Mouse (Mus musculus) midbrain, embryonic 14.5 days (tissue): ENCODE measurements around the gene Tbc1d23. TPM values are rescaled to one million over a fixed set of nuclear protein-coding genes. Genes with fewer than 3 reads are reported as not detected.

Experiments
- ATAC-seq: fragments of 200-750 bp; cut with Nextera tagmentation; 2 replicates; pipeline ENCODE4 v1.8.0; 2017; ENCODE audit warnings: moderate number of reproducible peaks, moderate library complexity; ENCODE audit not compliant: low FRiP score, low TSS enrichment
- DNase-seq: peaks from one replicate; pipeline ENCODE4 v3.0.0-alpha.2; 2015
- H3K27ac ChIP-seq: fragments of 300-500 bp; sonication (generic); replicated peaks from 2 replicates; pipeline ENCODE4 v1.5.1; 2014; ENCODE audit warnings: mild to moderate bottlenecking, low read depth, low read length, moderate library complexity
- H3K27me3 ChIP-seq: fragments of 300-500 bp; sonication (generic); 2 replicates; pipeline ENCODE4 v1.6.1; 2014; ENCODE audit warnings: low read length, control low read depth, mixed read lengths; ENCODE audit not compliant: control insufficient read depth, insufficient read depth
- H3K36me3 ChIP-seq: fragments of 300-500 bp; sonication (generic); 2 replicates; pipeline ENCODE4 v1.6.1; 2014; ENCODE audit warnings: low read length, control low read depth; ENCODE audit not compliant: control insufficient read depth, insufficient read depth
- H3K4me1 ChIP-seq: fragments of 300-500 bp; sonication (generic); 2 replicates; pipeline ENCODE4 v1.6.1; 2014; ENCODE audit warnings: mild to moderate bottlenecking, antibody characterized with exemption, low read length, control low read depth; ENCODE audit not compliant: control insufficient read depth, insufficient read depth
- H3K4me2 ChIP-seq: fragments of 300-500 bp; sonication (generic); 2 replicates; pipeline ENCODE4 v1.6.1; 2014; ENCODE audit warnings: mild to moderate bottlenecking, low read length, moderate library complexity
- H3K4me3 ChIP-seq: fragments of 300-500 bp; sonication (generic); replicated peaks from 2 replicates; pipeline ENCODE4 v1.5.1; 2014; ENCODE audit warnings: low read depth, low read length
- H3K9ac ChIP-seq: fragments of 300-500 bp; sonication (generic); replicated peaks from 2 replicates; pipeline ENCODE4 v1.6.1; 2014; ENCODE audit warnings: mild to moderate bottlenecking, low read length, moderate library complexity
- H3K9me3 ChIP-seq: fragments of 300-500 bp; sonication (generic); 2 replicates; pipeline ENCODE4 v1.6.1; 2016; ENCODE audit warnings: low read length, control low read depth, mixed read lengths; ENCODE audit not compliant: control insufficient read depth
- WGBS: fragments of 180-500 bp; shearing (Covaris S2); extraction: QIAGEN DNeasy Blood & Tissue Kit; methylation state at CpG from one replicate; pipeline ENCODE4 v1.1.7; 2014; 5-methylcytosine and 5-hydroxymethylcytosine counted together
- polyA plus RNA-seq: library from polyadenylated mRNA; unstranded; fragments of >200 nt; fragmentation: Nextera tagmentation; extraction: Ambion mirVana; gene quantifications from 2 replicates; pipeline ENCODE4 v1.2.1, GENCODE M21; 2014

Gene Tbc1d23
- polyA plus RNA-seq, 1 experiment from 2014 or later: 47.4 TPM

DNA sequence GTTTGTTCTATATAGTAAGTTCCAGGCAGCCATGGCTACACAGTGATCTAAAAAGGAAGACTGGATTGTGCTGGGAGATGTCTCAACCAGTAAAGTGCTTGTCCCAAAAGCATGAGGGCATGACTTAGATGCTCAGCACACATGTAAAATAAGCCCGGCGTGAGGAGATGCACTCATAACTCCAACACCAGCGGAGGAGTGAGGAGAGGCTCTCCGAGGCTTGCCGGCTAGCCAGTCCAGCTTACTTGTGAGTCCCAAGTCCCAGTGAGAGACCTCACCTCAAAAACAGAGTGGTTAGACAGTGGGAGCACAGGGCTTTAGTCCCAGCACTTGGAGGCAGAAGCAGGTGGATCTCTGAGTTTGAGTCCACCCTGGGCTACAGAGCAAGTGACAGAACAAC, 66.1 kb downstream of the Tbc1d23 start:
- H3K9ac ChIP-seq: no peak overlapping the region
- H3K27ac ChIP-seq: no peak overlapping the region
- ATAC-seq: no peak
- H3K4me2 ChIP-seq: no peak overlapping the region
- peaks cover 21% of the 10 kb centered on the region for H3K36me3 ChIP-seq
- no peak for DNase-seq
- WGBS: 95% methylated on average over 5 of the region's 5 CpGs
- H3K4me1 ChIP-seq: peaks cover 13% of the 10 kb centered on the region; the same call in 1 of the 2 replicates
- no peak overlapping the region for H3K4me3 ChIP-seq
- H3K27me3 ChIP-seq: no peaks in the 10 kb centered on the region
- H3K9me3 ChIP-seq: no peaks in the 10 kb centered on the region

DNA sequence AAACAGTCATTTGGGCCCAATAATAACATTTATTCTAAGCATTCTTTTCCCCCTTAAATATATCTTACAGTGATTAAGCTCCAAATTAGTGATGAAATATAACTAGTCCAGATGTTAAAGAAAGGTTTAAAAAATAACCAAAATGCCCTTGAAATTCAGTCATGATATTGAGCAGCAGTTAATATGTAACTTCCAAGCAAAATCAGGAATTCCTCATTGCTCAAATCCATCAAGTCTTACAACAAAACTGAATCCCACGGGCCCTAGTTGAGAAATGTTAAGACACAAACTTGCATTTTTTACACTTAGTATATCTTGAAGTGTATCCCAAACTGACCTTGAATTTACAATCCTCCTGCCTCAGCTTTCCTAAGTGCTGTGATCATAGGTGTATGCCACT, 67.6 kb downstream of the Tbc1d23 start:
- 98% methylated on average over 1 of the region's 1 CpGs for WGBS

DNA sequence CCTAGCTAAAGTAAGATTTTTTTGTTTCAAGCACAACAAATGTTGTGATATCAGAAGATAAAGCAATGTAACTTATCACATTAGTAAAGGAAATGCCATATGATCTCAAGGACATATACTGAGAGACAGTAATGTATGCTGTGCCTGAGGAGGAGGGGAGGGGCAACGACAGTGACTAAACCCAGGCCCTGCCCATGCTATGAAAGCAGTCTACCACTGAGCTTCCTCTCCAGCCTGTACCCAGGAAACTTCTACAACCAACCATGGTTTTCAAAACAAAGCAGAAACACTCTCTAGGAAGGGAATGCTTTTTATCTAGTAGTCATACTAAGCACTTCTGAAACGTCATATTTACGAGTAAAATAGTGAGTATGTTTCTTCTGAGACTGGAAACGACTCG, 68.5 kb downstream of the Tbc1d23 start:
- Histone ChIP-seq H3K4me1 (peaks cover 11% of the 10 kb centered on the region; the same call in 1 of the 2 replicates), H3K9ac (no peak overlapping the region), H3K27me3 (no peaks in the 10 kb centered on the region), H3K27ac (no peak overlapping the region), H3K4me2 (no peak overlapping the region), H3K36me3 (peaks cover 30% of the 10 kb centered on the region), H3K4me3 (no peak overlapping the region), H3K9me3 (no peaks in the 10 kb centered on the region)
- ATAC-seq (no peak), DNase-seq (no peak)
- WGBS: 89% methylated on average over 5 of the region's 5 CpGs

More for the DNA sequence above, 67.6 kb downstream of the Tbc1d23 start:
- H3K36me3 ChIP-seq: peaks cover 21% of the 10 kb centered on the region
- H3K9ac ChIP-seq: no peak overlapping the region
- ATAC-seq (no peak), DNase-seq (no peak)
- H3K27me3 ChIP-seq: no peaks in the 10 kb centered on the region
- no peak overlapping the region for H3K4me2 ChIP-seq
- H3K4me1 ChIP-seq: peaks cover 13% of the 10 kb centered on the region; the same call in 1 of the 2 replicates
- H3K27ac ChIP-seq: no peak overlapping the region
- no peak overlapping the region for H3K4me3 ChIP-seq
- H3K9me3 ChIP-seq: no peaks in the 10 kb centered on the region

DNA sequence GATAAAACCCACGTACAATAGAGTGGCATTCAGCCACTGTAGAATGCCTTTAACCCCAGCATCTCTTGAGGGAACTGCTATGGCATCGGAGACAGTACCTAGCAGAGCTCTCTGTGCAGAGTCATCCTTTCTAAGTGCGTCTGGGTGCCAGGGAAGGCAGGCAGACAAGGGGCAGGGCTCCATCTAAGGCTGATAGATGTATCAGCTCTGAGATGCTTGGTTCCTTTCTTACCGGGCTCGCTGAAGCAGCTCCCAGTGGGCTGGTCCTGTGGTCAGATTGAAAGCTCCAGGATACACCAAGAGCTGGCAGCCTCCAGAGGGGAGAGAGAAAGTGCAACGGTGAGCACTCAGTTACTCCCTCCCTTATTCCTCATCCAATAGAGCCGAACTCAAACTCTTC, 71.5 kb downstream of the Tbc1d23 start:
- WGBS: 76% methylated on average over 7 of the region's 7 CpGs
- Histone ChIP-seq H3K9me3 (no peaks in the 10 kb centered on the region), H3K27me3 (no peaks in the 10 kb centered on the region), H3K4me3 (no peak overlapping the region), H3K27ac (no peak overlapping the region), H3K4me2 (no peak overlapping the region), H3K36me3 (peaks cover 53% of the 10 kb centered on the region), H3K9ac (no peak overlapping the region), H3K4me1 (no peaks in the 10 kb centered on the region)
- ATAC-seq (no peak), DNase-seq (no peak)

DNA sequence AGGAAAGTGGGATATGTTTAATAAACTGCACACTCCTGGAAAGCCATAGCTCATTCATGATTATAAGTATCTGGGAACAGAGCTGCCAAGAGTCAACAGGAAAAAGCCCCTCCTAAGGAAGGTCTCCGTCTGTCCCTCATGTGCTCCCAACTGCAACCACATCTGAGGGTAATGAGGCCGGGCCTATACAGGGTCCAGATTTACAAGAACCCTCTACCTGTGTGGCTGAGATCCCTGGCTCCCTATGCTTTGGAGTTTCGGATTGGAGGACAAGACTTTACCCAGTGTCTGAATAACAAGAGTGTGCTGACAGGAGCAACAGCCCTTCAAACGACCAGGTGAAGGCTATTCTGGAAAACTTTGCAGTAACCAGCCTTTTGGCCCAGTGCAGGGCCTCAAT, 73.6 kb downstream of the Tbc1d23 start:
- ATAC-seq: no peak
- no peak overlapping the region for H3K9ac ChIP-seq
- peaks cover 61% of the 10 kb centered on the region for H3K36me3 ChIP-seq
- no peak overlapping the region for H3K4me3 ChIP-seq
- 90% methylated on average over 4 of the region's 4 CpGs for WGBS
- no peak overlapping the region for H3K4me2 ChIP-seq
- no peak overlapping the region for H3K27ac ChIP-seq
- no peaks in the 10 kb centered on the region for H3K9me3 ChIP-seq
- no peaks in the 10 kb centered on the region for H3K27me3 ChIP-seq
- H3K4me1 ChIP-seq: no peaks in the 10 kb centered on the region
- no peak for DNase-seq

DNA sequence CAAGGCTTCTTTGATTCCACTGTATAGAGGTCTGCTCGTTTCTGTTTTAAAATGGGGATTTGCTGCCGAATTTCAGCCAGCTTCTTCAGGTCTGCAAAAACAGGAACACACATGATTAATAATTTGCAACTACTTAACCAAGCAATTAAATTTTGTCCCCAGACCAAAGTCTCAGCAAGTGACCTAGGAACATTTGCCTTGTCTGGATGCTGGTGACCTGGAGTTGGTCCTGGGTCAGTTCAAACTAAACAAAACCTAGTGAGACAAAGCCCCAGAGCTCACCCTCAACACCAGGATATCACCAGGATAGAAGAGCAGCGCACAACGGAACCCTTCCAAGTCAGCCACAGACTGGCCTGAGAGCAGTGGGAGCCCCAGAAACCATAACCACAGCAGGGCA, 74.2 kb downstream of the Tbc1d23 start:
- no peaks in the 10 kb centered on the region for H3K9me3 ChIP-seq
- H3K4me1 ChIP-seq: no peaks in the 10 kb centered on the region
- peaks cover 67% of the 10 kb centered on the region for H3K36me3 ChIP-seq
- no peaks in the 10 kb centered on the region for H3K27me3 ChIP-seq
- no peak overlapping the region for H3K4me3 ChIP-seq
- ATAC-seq: no peak
- H3K9ac ChIP-seq: no peak overlapping the region
- WGBS: 89% methylated on average over 4 of the region's 4 CpGs
- no peak overlapping the region for H3K27ac ChIP-seq
- no peak overlapping the region for H3K4me2 ChIP-seq
- DNase-seq: no peak

DNA sequence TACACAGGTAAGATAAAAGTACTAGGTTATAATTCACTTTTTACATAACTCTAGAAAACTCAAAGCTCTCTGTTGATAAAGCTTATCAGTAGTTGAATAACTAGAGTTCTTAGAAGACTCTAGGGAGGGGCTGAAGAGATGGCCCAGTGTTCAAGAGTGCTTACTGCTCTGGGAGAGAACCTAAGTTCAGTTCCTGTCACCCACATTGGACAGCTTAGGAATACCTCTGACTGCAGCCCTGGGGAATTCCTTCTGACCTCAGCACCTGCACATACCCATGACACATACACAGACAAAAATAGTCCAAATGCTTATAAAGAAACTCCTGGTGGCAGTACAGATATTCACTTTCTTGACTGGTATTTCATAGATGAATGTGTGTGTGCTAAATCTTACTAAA, 75.4 kb downstream of the Tbc1d23 start:
- no peak for ATAC-seq
- H3K36me3 ChIP-seq: peaks cover 69% of the 10 kb centered on the region

DNA sequence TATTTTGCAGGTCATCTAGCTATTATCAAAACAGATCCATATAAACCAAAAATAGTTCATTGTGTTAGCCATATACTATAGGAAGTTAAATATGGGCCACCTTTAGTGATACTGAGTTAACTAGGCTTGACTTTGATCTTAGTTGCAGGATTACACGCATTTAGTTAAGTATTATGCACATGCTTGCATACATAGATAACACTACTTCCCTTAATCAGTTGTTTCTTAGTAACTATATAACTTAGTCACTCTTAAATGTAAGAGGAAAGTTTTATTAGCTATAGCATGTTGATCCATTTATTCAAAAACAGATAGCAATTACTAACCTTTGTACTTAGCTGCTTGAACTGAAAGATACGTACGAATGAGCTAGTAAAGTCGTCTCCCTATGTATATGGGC, 79.9 kb downstream of the Tbc1d23 start:
- 95% methylated on average over 4 of the region's 4 CpGs for WGBS
- H3K36me3 ChIP-seq: peaks cover 83% of the 10 kb centered on the region
- no peak for ATAC-seq

More for the DNA sequence above, 75.4 kb downstream of the Tbc1d23 start:
- H3K27ac ChIP-seq: no peak overlapping the region
- no peak overlapping the region for H3K9ac ChIP-seq
- H3K4me1 ChIP-seq: no peaks in the 10 kb centered on the region
- H3K4me2 ChIP-seq: no peak overlapping the region
- DNase-seq: no peak
- no peak overlapping the region for H3K4me3 ChIP-seq
- no peaks in the 10 kb centered on the region for H3K27me3 ChIP-seq
- H3K9me3 ChIP-seq: no peaks in the 10 kb centered on the region

DNA sequence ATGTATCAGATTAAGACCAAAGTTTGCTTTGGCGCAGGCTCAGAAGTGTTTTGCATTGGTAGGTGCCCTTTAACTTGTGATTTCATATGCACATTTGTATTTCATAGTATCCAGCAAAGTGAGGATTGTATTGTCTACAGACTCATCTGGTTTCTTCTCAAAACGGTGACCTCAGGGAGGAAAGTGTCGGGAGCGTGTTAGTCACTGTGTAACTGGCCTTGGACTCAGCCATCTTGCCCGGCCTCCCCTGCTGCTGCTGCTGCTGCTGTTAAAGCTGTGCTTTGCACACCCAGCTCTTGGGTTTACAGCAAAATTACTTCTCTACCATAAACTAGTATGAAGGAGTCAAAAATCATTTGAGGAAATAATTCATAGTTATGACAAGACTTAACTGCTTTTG, 86.6 kb downstream of the Tbc1d23 start:
- ATAC-seq: no peak
- WGBS: 95% methylated on average over 5 of the region's 5 CpGs
- no peak overlapping the region for H3K4me2 ChIP-seq

More for the DNA sequence above, 79.9 kb downstream of the Tbc1d23 start:
- Histone ChIP-seq H3K4me3 (no peak overlapping the region), H3K27ac (no peak overlapping the region), H3K9me3 (no peaks in the 10 kb centered on the region), H3K9ac (no peak overlapping the region), H3K4me1 (no peaks in the 10 kb centered on the region), H3K27me3 (no peaks in the 10 kb centered on the region), H3K4me2 (no peak overlapping the region)
- DNase-seq: no peak

More for the DNA sequence above, 86.6 kb downstream of the Tbc1d23 start:
- peaks cover 68% of the 10 kb centered on the region for H3K36me3 ChIP-seq
- no peaks in the 10 kb centered on the region for H3K27me3 ChIP-seq
- no peaks in the 10 kb centered on the region for H3K9me3 ChIP-seq
- DNase-seq: no peak
- no peaks in the 10 kb centered on the region for H3K4me1 ChIP-seq
- no peak overlapping the region for H3K4me3 ChIP-seq
- no peak overlapping the region for H3K27ac ChIP-seq
- H3K9ac ChIP-seq: no peak overlapping the region
